Mouse (Mus musculus): Measurements from ENCODE around the gene Slc41a2. TPM values are rescaled to one million over a fixed set of nuclear protein-coding genes. Genes with fewer than 3 reads are reported as not detected.
A peak's percentile ranks its signal among the peaks of the same experiment; 100 is the strongest.
"Not testable (repeated sequence)": the region's sequence is repeated elsewhere in the genome, so short reads cannot be mapped to it uniquely, and the experiment has no call there.

Slc41a2 gene
- 100 to 1,000 TPM in 6 of 26 experiments, 10 to 100 TPM in 20; 34.9 to 224 (median 71.5) TPM for total RNA-seq (2018; cell fraction: chromatin; rRNA removed)
- 10 to 100 TPM; 17.6 to 37.8 (median 23.1) TPM for total RNA-seq (2018; cell fraction: cytosol; rRNA removed)
- 100 to 1,000 TPM in 1 of 26 experiments, 10 to 100 TPM in 25; 28.8 to 138 (median 41.8) TPM for total RNA-seq (2018; cell fraction: nucleus; rRNA removed)
- polyA plus RNA-seq (2018), result 15.4 to 19.3 TPM (median 15.9 TPM) in 3 replicates

DNA sequence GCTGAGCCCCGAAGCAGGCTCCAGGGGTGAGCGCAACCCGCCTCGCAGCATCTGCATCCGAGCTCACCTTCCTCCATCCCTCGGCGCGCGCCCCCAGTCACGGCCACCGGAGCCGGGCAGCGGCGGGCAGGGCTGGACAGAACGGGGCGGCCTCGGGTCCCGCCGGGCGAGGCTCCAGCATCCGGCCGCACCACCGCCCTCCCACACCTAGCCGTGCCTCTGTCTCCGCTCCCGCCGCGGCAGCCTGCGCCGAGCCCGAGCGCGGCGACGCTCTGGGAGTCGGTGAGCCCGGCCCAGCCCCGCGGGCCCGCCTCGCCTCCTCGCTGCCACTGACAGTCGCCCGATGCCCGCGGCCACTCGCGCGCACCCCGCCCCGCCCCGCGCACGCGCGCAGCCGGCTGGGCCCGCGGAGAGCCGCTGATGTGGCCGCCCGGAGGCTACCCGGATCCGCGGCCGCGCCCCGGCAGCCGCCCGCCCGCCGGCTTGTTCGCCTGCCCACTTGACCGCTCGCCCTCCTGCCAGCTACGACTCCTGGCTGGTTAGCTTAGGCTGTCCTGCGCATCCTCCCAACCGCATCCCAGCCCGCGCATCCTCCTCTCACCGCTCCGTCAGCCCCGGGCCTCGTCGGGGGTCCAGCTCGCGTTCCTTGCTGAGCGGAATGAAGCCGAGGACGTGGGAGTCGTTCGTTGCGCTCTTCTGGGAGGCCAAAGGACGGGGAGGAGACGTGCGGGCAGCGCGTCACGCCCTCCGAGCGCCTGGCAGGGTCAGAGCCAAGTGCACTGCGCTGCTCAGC lies at the start of gene Slc41a2:
Slc41a2 (minus strand) TSS at position 724 of the 793 bp plus-strand sequence.
- Histone ChIP-seq H3K27ac (peak within 1 kb of the TSS; percentile 58), H3K4me3 (ENCODE audit: inconsistent target) (peak within 1 kb of the TSS; percentile 33), H3K79me2 (ENCODE audit: inconsistent target) (peaks cover 43% of the 10 kb centered on the region), H3K36me3 (ENCODE audit: inconsistent target) (no peaks in the 10 kb centered on the region)
- under 1% methylated on average over 66 of the region's 102 CpGs for WGBS (ENCODE audit: missing documents)

DNA sequence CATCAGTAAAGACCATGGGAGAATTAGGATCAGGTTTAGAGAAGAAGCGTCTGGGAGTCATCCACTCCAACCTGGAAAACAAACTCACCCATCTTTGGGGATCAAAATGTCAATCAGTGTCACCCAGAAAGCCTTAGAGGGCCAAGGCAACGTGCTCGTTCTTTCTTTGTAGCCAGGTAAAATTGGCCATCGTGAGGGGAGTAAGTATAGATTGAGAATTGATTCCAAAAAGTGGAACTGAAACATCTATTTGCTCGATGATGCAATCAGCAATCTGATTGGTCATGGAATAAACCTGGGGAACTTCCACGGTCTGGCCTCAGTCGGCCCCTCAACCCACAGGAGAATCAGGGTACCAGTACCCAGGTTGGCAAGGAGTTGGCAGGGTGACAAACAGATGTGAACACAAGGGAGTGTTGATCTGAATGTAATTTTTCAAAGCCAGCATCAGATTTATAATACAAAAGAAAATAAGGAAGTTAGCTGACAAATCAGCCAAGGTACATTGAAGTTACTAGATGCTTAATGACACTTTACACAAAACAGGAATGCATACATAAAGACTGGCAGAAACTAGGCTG lies 47.7 kb upstream of the Slc41a2 start:
- no peak overlapping the region for H3K4me3 ChIP-seq (ENCODE audit: inconsistent target)
- H3K79me2 ChIP-seq (ENCODE audit: inconsistent target), result no peaks in the 10 kb centered on the region
- H3K36me3 ChIP-seq (ENCODE audit: inconsistent target), result no peaks in the 10 kb centered on the region
- 89% methylated on average over 7 of the region's 7 CpGs for WGBS (ENCODE audit: missing documents)
- H3K27ac ChIP-seq, result no peak overlapping the region

DNA sequence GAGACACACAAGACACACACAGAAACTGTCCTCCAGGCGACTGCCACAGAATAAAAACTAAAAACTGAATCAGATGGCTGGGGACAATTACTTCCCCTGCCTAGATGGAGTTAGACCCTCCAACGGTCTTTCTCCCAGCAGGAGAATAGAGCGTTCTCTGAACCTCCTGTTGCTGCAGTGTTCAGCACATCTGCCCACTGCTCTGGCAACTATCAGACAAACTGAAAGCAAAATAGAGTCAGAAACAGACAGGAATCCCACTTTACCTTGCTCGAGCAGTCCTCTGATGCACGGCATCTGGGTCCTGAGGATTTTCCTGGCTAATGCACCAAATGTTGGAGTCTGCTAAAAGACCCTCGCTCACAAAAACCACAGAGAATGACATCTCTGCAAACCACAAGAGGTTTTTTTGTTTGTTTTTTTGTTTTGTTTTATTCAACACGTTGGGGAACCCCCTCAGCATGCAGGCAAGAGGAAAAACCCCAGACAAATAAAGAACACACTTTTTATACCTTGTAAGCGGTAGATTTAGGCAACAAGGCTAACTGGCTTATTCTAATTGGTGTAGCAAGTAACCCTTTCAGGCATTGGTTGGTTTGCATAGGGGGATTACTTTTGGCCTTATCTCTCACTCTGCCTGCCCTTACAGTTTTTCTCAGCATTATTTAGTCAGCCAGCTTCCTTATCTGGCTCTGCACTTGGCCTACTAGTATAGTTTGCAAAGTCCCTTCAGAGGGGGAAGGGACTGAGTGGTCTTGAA lies 47.0 kb upstream of the Slc41a2 start:
- 87% methylated on average over 8 of the region's 8 CpGs for WGBS (ENCODE audit: missing documents)
- Histone ChIP-seq H3K4me3 (ENCODE audit: inconsistent target) (no peak overlapping the region), H3K79me2 (ENCODE audit: inconsistent target) (no peaks in the 10 kb centered on the region), H3K36me3 (ENCODE audit: inconsistent target) (no peaks in the 10 kb centered on the region), H3K27ac (no peak overlapping the region)

DNA sequence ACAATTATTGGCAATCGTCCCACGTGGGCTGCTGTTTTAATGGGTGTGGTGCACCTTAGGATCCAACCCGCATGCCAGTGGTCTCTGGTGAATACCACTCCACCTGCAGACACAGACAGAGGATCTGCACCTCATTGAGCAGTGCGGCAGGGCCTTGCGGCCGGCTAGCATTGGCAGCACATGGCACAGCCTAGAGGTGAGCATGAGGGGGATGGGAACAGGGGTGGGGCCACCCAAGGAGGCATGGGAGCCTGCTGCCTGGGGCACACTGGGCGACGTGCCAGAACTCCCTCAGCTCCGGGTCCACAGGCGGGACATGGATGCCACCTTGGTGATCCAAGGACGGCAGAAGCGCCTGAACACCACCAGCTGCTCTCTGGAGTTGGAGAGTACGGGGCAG lies 46.2 kb upstream of the Slc41a2 start:
- H3K79me2 ChIP-seq (ENCODE audit: inconsistent target), result no peaks in the 10 kb centered on the region
- H3K4me3 ChIP-seq (ENCODE audit: inconsistent target), result no peak overlapping the region
- WGBS (ENCODE audit: missing documents), result 90% methylated on average over 9 of the region's 13 CpGs
- H3K27ac ChIP-seq, result no peak overlapping the region
- no peaks in the 10 kb centered on the region for H3K36me3 ChIP-seq (ENCODE audit: inconsistent target)

DNA sequence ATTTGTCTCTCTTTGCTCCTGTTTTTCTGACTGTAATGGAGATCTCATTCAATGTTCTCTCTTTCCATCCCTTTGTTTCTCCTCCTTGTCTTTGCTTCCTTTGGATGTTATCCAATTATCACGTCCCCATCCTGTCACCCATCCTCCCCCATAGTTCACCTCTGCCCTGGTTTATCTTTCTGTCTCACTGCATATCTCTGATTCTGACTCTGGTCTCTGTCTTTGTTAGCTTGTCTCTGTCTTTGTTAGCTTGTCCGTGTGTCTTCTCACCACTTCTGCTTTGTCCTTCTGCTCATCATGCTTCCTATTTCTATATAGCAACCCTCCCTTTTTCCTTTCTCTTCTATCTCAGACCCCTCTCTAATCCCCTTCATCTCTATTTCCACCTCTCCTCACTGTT lies 45.3 kb upstream of the Slc41a2 start:
- H3K27ac ChIP-seq, result no peak overlapping the region
- 49% methylated on average over 2 of the region's 2 CpGs for WGBS (ENCODE audit: missing documents)
- H3K36me3 ChIP-seq (ENCODE audit: inconsistent target), result no peaks in the 10 kb centered on the region
- H3K4me3 ChIP-seq (ENCODE audit: inconsistent target), result no peak overlapping the region
- no peaks in the 10 kb centered on the region for H3K79me2 ChIP-seq (ENCODE audit: inconsistent target)

DNA sequence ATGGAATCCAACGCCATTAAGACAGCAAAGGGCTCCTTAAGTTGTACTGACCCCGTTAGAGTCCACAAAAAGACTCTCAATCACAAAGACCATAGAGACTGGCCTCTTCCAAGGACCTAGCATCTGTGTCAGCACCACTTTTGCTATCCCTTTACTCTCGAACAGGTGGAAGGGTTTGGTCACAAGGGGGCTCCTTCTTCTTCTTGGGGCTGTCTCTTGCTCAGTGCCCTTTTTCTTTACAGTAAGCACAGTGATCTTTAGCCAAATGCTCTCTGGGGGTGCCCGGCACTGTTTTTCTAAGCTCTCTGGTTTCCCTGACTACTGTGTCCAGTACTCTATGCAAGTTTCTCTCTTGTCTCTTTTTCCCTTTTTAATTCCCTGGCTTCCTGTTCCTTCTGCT lies 44.8 kb upstream of the Slc41a2 start:
- Histone ChIP-seq H3K36me3 (ENCODE audit: inconsistent target) (no peaks in the 10 kb centered on the region), H3K79me2 (ENCODE audit: inconsistent target) (no peaks in the 10 kb centered on the region), H3K27ac (no peak overlapping the region), H3K4me3 (ENCODE audit: inconsistent target) (no peak overlapping the region)
- 98% methylated on average over 4 of the region's 4 CpGs for WGBS (ENCODE audit: missing documents)

DNA sequence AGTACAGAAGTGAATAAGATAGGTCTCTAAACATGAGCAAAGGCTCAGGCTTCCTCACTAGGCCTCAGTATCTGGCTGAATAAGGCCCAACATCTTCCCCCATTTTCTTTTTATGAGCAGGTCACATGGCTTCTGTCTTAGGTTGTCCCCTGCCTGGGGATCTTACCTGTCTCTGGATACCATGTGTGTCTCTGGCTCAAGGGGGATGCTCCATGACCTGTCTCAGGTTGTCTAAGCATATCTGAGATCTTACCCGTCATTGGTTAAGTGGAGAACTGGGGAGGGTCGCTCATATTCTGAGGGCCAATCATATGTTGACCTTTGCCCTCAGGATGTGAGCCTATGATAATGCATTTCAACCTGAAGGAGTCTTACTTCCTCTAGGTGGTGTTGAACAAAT lies 42.8 kb upstream of the Slc41a2 start:
- H3K27ac ChIP-seq, result no peak overlapping the region
- WGBS (ENCODE audit: missing documents), result 92% methylated on average over 2 of the region's 2 CpGs
- H3K4me3 ChIP-seq (ENCODE audit: inconsistent target), result no peak overlapping the region
- no peaks in the 10 kb centered on the region for H3K79me2 ChIP-seq (ENCODE audit: inconsistent target)
- H3K36me3 ChIP-seq (ENCODE audit: inconsistent target), result no peaks in the 10 kb centered on the region

DNA sequence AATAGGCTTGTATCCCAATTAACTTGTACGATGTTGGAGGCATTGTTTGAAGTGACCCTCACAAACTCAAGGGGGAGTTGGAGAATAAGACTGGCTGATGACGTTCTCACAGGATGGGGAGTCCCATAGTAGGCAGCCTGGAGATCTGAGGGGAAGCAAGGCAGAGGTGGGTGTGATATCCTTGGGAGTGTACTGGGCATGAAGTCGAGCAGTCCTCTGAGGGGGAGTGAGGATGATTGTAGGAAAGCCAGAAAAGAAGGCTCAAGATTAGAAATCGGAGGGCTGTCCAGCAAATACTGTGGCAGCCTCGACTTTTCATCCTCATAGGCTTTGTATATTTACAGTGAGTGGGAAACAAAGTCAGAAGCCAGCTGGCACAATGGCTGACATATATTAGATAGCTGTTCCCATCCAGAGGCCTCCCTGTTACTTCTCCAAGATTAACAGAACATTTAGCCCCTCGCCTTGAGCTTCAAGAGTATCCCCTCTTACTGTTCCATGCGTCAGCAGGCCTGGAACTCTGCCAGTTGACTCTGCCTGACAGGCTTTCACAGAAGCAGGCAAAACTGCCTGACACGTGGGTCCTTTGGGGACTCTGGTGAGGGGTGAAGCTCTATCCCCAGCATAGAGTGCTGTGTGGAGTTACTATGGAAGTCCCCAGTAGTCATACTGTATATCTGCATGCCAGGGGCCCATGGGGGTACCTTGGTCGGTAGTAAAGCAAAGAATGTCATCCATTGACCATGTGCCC lies 40.6 kb upstream of the Slc41a2 start:
- no peaks in the 10 kb centered on the region for H3K79me2 ChIP-seq (ENCODE audit: inconsistent target)
- H3K36me3 ChIP-seq (ENCODE audit: inconsistent target), result no peaks in the 10 kb centered on the region
- H3K4me3 ChIP-seq (ENCODE audit: inconsistent target), result no peak overlapping the region
- WGBS (ENCODE audit: missing documents), result 97% methylated on average over 9 of the region's 9 CpGs
- H3K27ac ChIP-seq, result no peak overlapping the region

DNA sequence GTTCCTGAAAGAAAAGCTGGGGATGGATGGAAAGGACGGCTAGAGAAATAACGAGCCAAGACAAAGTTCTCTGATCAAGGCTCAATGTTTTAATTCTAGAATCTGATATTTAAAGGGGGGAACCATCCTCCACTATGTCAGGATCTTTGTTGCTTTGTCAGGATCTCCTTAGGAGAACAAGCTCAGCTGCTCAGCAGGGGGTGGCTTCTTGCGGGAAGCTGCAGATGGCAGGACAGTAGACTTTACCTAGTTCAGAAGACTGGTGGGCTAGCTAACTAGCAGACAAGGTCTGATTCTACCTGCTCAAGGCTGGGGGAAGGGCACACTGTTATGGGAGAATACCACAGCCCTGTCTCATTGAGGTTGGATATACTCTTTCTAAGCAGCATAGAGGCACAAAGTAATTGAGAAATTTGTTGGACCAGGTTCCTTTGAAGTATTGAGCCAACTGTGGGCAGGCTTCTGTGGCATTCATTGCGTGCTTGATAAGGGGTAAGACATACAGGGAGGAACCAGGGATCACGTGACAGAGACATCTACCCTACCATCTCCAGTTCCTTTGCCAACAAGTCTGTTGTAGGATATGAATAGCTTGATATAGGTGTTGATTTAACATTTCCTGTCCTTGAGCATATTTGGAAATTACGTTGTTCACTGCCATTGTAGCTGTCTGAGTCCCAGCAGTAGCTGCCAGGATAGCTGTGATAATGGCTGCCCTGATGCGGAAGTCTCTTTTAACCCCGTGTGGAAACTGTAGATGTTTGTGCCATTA lies 39.4 kb upstream of the Slc41a2 start:
- H3K79me2 ChIP-seq (ENCODE audit: inconsistent target), result no peaks in the 10 kb centered on the region
- H3K36me3 ChIP-seq (ENCODE audit: inconsistent target), result peaks cover under 1% of the 10 kb centered on the region; the same call in 1 of the 2 replicates
- H3K27ac ChIP-seq, result no peak overlapping the region
- H3K4me3 ChIP-seq (ENCODE audit: inconsistent target), result no peak overlapping the region
- over 99% methylated on average over 8 of the region's 8 CpGs for WGBS (ENCODE audit: missing documents)

DNA sequence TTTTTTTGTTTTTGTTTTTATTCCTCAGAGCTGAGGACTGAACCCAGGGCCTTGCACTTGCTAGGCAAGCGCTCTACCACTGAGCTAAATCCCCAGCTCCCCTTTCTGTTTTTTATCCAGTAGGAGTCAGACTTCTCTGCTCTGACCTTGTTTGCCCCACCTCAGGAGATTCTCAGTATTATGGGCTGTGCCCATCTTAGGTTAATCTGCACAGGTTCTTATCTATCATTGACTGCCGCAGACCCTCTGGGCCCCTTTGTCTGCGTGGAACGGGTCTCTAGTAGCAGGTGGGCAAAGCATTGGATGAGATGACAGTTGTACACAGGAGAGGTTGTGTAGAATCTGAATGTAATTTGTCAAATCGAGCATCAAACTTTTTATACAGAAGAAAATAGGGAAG lies 37.8 kb upstream of the Slc41a2 start:
- WGBS (ENCODE audit: missing documents), result 87% methylated on average over 5 of the region's 5 CpGs
- not testable (repeated sequence) for H3K4me3 ChIP-seq (ENCODE audit: inconsistent target); H3K79me2 ChIP-seq (ENCODE audit: inconsistent target); H3K36me3 ChIP-seq (ENCODE audit: inconsistent target); H3K27ac ChIP-seq

DNA sequence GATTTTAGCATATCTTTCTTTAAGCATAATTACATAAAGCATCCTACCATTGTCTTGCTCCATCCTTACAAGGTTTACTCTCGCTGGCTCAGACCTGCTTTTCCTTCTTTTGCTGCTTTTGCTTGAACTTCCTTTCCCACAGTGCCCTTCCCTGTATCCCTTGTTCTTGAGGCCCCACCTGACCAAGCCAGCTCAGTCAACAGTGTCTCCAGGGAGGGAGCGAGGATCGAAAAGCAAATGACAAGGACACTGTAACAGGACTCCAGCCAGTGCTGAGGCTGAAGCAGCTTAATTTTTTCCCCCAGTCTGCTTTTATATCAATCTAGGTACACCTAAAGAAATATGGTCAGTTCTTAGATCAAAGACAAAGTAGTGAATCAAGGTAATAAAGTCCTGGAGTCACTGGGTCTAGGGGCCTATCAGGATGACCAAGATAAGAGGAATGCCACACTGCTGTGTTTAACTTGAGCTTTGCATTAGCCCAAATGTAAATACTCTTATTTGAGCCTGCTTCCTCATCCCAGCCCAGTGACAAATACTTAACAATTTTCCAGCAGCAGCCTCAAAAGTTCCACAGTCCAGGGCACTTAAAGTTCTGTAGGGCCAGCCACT lies 36.5 kb upstream of the Slc41a2 start:
- WGBS (ENCODE audit: missing documents), result 100% methylated on average over 3 of the region's 3 CpGs
- H3K36me3 ChIP-seq (ENCODE audit: inconsistent target), result peaks cover 11% of the 10 kb centered on the region; the same call in 1 of the 2 replicates
- no peaks in the 10 kb centered on the region for H3K79me2 ChIP-seq (ENCODE audit: inconsistent target)
- no peak overlapping the region for H3K27ac ChIP-seq
- no peak overlapping the region for H3K4me3 ChIP-seq (ENCODE audit: inconsistent target)

DNA sequence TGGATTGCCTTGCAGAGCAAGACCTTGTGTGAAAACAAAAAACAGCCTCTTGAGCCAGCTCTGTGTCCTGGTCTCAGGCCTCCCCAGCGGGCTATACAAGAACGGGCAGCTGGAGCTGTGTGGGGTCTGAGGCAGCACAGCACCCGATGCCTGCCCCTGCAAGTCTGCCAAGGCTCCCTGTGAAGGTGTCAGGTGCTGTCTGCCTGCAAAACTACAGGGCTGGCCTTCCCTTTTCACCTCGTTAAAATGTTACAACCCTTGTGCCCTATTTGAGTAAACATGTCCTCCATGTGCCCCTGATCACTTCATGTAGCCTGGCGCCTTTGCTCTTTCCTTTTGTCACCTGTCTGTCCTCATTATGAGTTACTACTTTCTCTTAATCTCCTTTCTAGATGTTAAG lies 31.2 kb upstream of the Slc41a2 start:
- 90% methylated on average over 5 of the region's 5 CpGs for WGBS (ENCODE audit: missing documents)
- H3K36me3 ChIP-seq (ENCODE audit: inconsistent target), result peaks cover 51% of the 10 kb centered on the region
- no peak overlapping the region for H3K4me3 ChIP-seq (ENCODE audit: inconsistent target)
- no peaks in the 10 kb centered on the region for H3K79me2 ChIP-seq (ENCODE audit: inconsistent target)
- H3K27ac ChIP-seq, result no peak overlapping the region

DNA sequence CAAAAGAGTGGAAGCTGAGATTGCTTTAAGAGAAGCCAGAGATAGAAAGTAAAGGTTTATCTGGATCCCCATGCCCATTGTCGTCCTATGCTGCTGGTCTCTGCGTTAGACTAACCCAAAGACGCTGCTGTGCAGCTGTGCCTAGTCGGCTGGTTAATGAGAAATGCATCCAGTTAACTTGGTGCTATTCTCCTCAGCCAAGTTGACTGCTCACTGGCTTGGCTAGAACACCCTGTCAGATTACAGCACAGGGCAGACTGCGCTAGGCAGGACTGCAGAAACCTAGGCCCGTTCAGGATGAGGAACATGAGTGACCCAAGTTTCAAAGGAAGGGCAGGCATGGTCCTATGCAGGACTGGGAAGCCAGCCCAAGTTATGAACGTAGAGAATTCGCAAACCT lies 25.8 kb upstream of the Slc41a2 start:
- Histone ChIP-seq H3K79me2 (ENCODE audit: inconsistent target) (peaks cover 35% of the 10 kb centered on the region), H3K36me3 (ENCODE audit: inconsistent target) (peaks cover 43% of the 10 kb centered on the region), H3K27ac (no peak overlapping the region), H3K4me3 (ENCODE audit: inconsistent target) (no peak overlapping the region)
- WGBS (ENCODE audit: missing documents), result 95% methylated on average over 8 of the region's 8 CpGs
